Mouse (Mus musculus) forebrain, embryonic 14.5 days (tissue): ENCODE results near the gene Duox2. TPM values are rescaled to one million over a fixed set of nuclear protein-coding genes. Genes with fewer than 3 reads are reported as not detected.
A peak's percentile ranks its signal among the peaks of the same experiment; 100 is the strongest.
"Not testable (repeated sequence)": the region's sequence is repeated elsewhere in the genome, so short reads cannot be mapped to it uniquely, and the experiment has no call there.

ENCODE experiments used
- ATAC-seq: fragments of 200-750 bp; cut with Nextera tagmentation; 2 replicates; pipeline ENCODE4 v1.8.0; 2017; ENCODE audit warnings: mild to moderate bottlenecking, moderate library complexity
- DNase-seq: peaks from one replicate; pipeline ENCODE4 v3.0.0-alpha.2; 2015; ENCODE audit warnings: low spot score
- H3K27ac ChIP-seq: fragments of 300-500 bp; sonication (generic); 2 replicates; pipeline ENCODE4 v1.5.1; 2014; ENCODE audit warnings: low read depth, mild to moderate bottlenecking, control low read depth, low read length, moderate library complexity
- H3K27me3 ChIP-seq: fragments of 300-500 bp; sonication (generic); replicated peaks from 2 replicates; pipeline ENCODE4 v1.6.1; 2014; ENCODE audit warnings: low read length, control low read depth, mixed read lengths; ENCODE audit not compliant: control insufficient read depth, insufficient read depth
- H3K36me3 ChIP-seq: fragments of 300-500 bp; sonication (generic); 2 replicates; pipeline ENCODE4 v1.6.1; 2014; ENCODE audit warnings: low read length, control low read depth; ENCODE audit not compliant: control insufficient read depth, insufficient read depth
- H3K4me1 ChIP-seq: fragments of 300-500 bp; sonication (generic); 2 replicates; pipeline ENCODE4 v1.6.1; 2014; ENCODE audit warnings: antibody characterized with exemption, low read length, control low read depth; ENCODE audit not compliant: control insufficient read depth, insufficient read depth
- H3K4me2 ChIP-seq: fragments of 300-500 bp; sonication (generic); 2 replicates; pipeline ENCODE4 v1.6.1; 2014; ENCODE audit warnings: mild to moderate bottlenecking, control low read depth, low read length
- H3K4me3 ChIP-seq: fragments of 300-500 bp; sonication (generic); 2 replicates; pipeline ENCODE4 v1.5.1; 2014; ENCODE audit warnings: low read depth, low read length, control low read depth
- H3K9ac ChIP-seq: fragments of 300-500 bp; sonication (generic); 2 replicates; pipeline ENCODE4 v1.6.1; 2014; ENCODE audit warnings: mild to moderate bottlenecking, low read length, control low read depth, moderate library complexity
- H3K9me3 ChIP-seq: fragments of 300-500 bp; sonication (generic); replicated peaks from 2 replicates; pipeline ENCODE4 v1.6.1; 2016; ENCODE audit warnings: low read length, control low read depth, mixed read lengths; ENCODE audit not compliant: control insufficient read depth
- WGBS: fragments of 180-500 bp; shearing (Covaris S2); extraction: QIAGEN DNeasy Blood & Tissue Kit; methylation state at CpG from one replicate; pipeline ENCODE4 v1.1.7; 2014; 5-methylcytosine and 5-hydroxymethylcytosine counted together
- polyA plus RNA-seq: library from polyadenylated mRNA; unstranded; fragments of >200 nt; fragmentation: Nextera tagmentation; extraction: Ambion mirVana; gene quantifications from 2 replicates; pipeline ENCODE4 v1.2.1, GENCODE M21; 2014

The Duox2 gene
- not detected in 2 replicates for polyA plus RNA-seq

DNA sequence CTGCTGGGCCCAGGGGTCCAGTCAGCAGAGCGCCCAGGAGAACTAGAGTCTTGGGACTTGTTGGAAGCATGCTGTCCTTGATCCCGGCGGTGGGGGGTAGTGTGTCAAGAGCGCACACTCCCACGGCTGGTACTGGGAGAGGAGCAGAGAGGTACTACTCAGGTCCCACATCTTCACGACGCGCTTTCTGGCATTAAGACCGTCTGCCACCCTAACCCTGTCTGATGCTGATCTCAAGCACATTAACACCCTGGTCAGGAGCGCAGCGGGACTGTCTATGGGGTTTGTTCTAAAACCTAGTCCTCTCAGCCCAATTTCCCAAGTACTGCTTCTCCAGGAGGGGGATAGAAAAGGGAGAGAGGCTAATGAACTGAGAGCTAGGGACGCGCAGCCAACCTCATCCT lies at the start of gene Duox2:
TSS of gene Duox2 (minus strand) at position 354 of the 404 bp plus-strand sequence.
- no peak within 1 kb of the TSS for H3K9ac ChIP-seq
- no peaks in the 10 kb centered on the region for H3K9me3 ChIP-seq
- H3K27ac ChIP-seq: no peak within 1 kb of the TSS
- peak within 1 kb of the TSS; percentile 13; the same call in 1 of the 2 replicates for H3K4me3 ChIP-seq
- peaks cover 73% of the 10 kb centered on the region for H3K27me3 ChIP-seq
- H3K36me3 ChIP-seq: no peaks in the 10 kb centered on the region
- DNase-seq (no peak), ATAC-seq (no peak)
- peak within 1 kb of the TSS; percentile 39 for H3K4me2 ChIP-seq
- WGBS: under 1% methylated on average over 13 of the region's 13 CpGs
- peaks cover 21% of the 10 kb centered on the region for H3K4me1 ChIP-seq

DNA sequence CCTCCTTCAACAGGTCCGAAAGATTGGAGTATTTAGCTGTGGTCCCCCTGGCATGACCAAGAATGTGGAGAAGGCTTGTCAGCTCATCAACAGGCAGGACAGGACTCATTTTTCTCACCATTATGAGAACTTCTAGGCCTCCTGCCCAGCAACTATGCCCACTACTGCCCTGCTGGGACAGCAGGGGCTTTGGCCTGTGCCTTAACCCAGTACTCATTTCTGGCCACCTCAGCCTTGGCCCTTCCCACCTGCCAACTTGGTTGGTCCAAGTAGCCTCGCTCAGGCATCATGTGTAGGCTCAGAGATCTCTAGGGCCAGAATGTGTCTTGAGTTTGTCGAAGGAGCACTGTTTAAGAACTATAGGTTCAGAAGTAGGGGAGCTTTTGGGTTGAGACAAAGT lies 49.0 kb upstream of the Duox2 start:
- H3K4me2 ChIP-seq: no peak overlapping the region
- H3K36me3 ChIP-seq: no peaks in the 10 kb centered on the region
- 93% methylated on average over 3 of the region's 3 CpGs for WGBS
- peaks cover 32% of the 10 kb centered on the region for H3K4me1 ChIP-seq
- H3K27me3 ChIP-seq: no peaks in the 10 kb centered on the region
- no peak overlapping the region for H3K4me3 ChIP-seq
- no peak for ATAC-seq
- DNase-seq: no peak
- H3K9ac ChIP-seq: no peak overlapping the region
- no peak overlapping the region for H3K27ac ChIP-seq
- H3K9me3 ChIP-seq: no peaks in the 10 kb centered on the region

DNA sequence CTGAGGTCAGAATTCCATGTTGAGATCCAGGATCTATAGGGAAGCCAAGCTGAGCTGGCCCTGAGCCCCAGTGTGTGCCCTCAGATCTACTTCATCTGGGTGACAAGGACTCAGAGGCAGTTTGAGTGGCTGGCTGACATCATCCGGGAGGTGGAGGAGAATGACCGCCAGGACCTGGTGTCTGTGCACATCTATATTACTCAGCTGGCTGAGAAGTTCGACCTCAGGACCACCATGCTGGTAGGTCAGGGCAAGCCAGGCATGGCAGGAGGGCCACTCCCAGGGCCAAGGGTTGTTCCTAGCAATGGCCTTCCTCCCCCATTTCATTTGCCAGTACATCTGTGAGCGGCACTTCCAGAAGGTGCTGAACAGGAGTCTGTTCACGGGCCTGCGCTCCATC lies 47.9 kb upstream of the Duox2 start:
- not testable (repeated sequence) for H3K36me3 ChIP-seq, H3K4me2 ChIP-seq, ATAC-seq, DNase-seq, H3K4me3 ChIP-seq, H3K27me3 ChIP-seq, H3K9ac ChIP-seq, H3K9me3 ChIP-seq, H3K27ac ChIP-seq
- WGBS: 88% methylated on average over 6 of the region's 6 CpGs
- H3K4me1 ChIP-seq: peaks cover 22% of the 10 kb centered on the region

DNA sequence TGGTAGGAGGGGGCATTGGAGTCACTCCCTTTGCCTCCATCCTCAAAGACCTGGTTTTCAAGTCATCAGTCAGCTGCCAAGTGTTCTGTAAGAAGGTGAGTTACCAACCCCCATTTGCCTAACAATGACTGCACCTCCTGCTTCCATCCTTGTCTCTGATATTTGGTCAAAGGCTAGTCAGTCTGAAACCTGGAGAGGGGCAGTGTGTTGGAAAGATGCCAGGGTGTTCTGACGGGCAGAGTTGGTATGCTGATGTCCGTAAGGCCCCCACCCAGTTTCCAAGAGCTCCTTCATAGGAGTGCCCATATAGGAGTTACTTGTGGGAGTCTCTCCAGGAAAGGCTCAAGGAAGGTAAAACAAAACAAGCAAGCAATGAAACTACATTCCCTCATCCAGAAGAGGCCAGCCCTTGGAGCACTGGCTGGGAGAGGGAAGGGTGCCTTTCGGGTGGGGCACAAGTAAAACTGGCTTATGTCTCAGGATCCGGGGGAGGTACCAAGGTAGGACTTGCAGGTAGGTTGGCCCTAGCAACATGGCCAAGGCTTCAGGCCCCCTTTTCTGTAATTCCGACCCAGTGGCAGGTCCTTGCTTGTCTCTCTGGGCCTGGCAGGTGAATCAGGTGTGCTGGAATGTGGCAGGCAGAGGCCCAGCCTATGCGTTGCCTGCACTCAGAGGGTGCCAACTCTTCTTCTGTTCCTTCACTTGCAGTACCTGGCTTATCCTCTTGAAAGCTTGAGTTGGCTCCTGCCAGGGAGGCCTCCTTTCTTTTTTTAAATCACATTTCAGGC lies 47.1 kb upstream of the Duox2 start:
- WGBS: 74% methylated on average over 6 of the region's 6 CpGs
- no peak overlapping the region for H3K27ac ChIP-seq
- no peak for DNase-seq

DNA sequence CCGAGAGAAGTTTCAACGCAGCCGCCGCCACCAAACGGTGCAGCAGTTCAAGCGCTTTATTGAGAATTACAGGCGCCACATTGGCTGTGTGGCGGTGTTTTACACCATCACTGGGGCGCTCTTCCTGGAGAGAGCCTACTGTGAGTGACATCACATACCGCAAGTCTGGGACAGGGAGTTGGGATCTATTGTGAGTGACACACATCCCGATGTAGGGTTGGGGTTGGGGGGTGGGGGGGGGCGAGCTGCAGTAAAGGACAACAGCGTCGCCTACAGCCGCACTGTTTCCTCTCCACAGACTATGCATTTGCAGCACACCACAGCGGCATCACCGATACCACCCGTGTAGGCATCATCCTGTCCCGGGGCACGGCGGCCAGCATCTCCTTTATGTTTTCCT lies 39.0 kb upstream of the Duox2 start:
- no peak for DNase-seq
- Histone ChIP-seq H3K4me1 (no peaks in the 10 kb centered on the region), H3K9me3 (no peaks in the 10 kb centered on the region), H3K9ac (no peak overlapping the region), H3K4me2 (0 out of 2 replicates have a peak overlapping the region, but pooled peaks have one; percentile 14), H3K36me3 (no peaks in the 10 kb centered on the region), H3K4me3 (peak overlapping the region; percentile 5; the same call in 1 of the 2 replicates), H3K27me3 (no peaks in the 10 kb centered on the region), H3K27ac (no peak overlapping the region)
- ATAC-seq: no peak
- 63% methylated on average over 21 of the region's 21 CpGs for WGBS

More for the DNA sequence above, 47.1 kb upstream of the Duox2 start:
- H3K27me3 ChIP-seq: no peaks in the 10 kb centered on the region
- peaks cover 18% of the 10 kb centered on the region for H3K4me1 ChIP-seq
- no peaks in the 10 kb centered on the region for H3K9me3 ChIP-seq
- no peak overlapping the region for H3K9ac ChIP-seq
- ATAC-seq: no peak
- H3K36me3 ChIP-seq: no peaks in the 10 kb centered on the region
- no peak overlapping the region for H3K4me2 ChIP-seq
- H3K4me3 ChIP-seq: no peak overlapping the region

DNA sequence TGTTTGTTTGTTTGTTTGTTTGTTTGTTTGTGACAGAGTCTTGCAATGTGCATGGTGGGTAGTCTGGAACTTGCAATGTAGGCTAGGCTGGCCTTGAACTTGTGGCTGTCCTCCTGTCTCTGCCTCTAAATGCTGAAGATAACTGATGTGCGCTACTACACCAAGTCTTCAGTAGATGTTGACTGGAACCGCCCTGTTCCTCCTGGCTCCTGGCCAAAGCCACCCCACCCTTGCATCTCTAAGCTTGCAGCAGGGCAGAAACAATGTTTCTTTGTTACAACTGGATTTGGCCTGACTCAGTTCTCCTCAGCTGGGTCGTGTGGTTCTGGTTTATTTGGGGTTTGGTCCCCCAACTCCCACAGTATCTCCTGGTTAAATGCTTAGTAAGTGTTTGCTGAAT lies 35.9 kb upstream of the Duox2 start:
- H3K4me1 ChIP-seq: no peaks in the 10 kb centered on the region
- no peak overlapping the region for H3K4me3 ChIP-seq
- no peaks in the 10 kb centered on the region for H3K9me3 ChIP-seq
- DNase-seq (no peak), ATAC-seq (no peak)
- H3K4me2 ChIP-seq: no peak overlapping the region
- H3K9ac ChIP-seq: no peak overlapping the region
- WGBS: 62% methylated on average over 3 of the region's 3 CpGs
- no peaks in the 10 kb centered on the region for H3K27me3 ChIP-seq
- H3K27ac ChIP-seq: no peak overlapping the region
- no peaks in the 10 kb centered on the region for H3K36me3 ChIP-seq

DNA sequence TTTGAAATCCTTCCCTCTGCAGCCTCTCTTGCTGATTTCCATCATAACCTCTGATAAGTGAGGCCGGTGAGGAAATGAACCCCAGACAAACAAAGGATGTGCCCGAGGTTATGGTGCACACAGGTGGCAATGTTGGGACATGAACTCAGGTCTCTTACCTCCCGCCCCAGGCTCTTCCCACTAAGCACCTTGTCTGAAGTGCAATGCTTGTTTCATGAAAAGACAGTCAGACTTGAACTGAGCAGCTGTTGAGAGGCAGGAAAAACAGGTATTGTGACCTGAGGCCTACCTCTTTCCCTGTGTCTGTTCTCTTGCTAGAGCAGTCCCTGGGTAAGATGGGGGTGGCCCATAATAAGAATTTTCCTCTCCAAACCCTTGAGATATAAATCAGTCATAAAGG lies 34.0 kb upstream of the Duox2 start:
- DNase-seq (no peak), ATAC-seq (no peak)
- Histone ChIP-seq H3K36me3 (no peaks in the 10 kb centered on the region), H3K4me3 (no peak overlapping the region), H3K27ac (no peak overlapping the region), H3K27me3 (no peaks in the 10 kb centered on the region), H3K4me2 (no peak overlapping the region), H3K9me3 (no peaks in the 10 kb centered on the region), H3K9ac (no peak overlapping the region), H3K4me1 (no peaks in the 10 kb centered on the region)
- WGBS: 93% methylated on average over 3 of the region's 3 CpGs

DNA sequence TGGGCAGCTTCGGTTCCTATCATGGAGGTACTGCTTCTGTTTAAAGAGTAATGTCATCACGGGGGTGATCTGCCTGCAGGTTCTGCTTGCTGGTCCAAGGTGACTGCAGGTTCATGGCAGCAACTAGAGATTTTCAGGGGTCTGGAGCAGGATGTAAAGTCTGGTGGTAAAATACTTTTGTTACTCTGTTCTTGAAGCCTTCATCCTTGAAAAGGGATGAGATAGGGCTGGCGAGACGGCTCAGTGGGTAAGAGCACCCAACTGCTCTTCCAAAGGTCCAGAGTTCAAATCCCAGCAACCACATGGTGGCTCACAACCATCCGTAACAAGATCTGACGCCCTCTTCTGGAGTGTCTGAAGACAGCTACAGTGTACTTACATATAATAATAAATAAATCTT lies 32.1 kb upstream of the Duox2 start:
- not testable (repeated sequence) for H3K4me1 ChIP-seq, H3K9me3 ChIP-seq, ATAC-seq, DNase-seq, H3K36me3 ChIP-seq, H3K4me3 ChIP-seq, H3K27me3 ChIP-seq, H3K27ac ChIP-seq, H3K9ac ChIP-seq, H3K4me2 ChIP-seq
- WGBS: 84% methylated on average over 5 of the region's 6 CpGs

DNA sequence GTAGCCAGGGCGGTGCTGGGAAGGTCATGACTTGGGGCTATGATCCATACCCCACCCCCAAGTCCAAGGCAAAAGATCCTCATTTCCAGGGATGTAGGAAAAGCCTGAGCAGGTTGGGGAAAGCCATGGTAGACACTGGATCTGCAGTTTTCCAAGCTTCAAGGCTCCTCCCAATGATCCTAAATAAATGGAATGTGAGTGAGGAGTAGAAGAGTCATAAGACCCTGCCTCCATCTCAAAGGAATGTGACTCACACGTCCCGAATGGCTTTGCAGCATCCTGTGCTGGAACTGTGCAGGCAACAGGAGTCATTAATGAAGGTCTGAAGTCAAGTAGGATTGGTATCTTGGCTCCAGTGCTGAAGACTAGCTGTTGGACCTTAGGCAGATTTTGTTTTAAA lies 29.7 kb upstream of the Duox2 start:
- no peak overlapping the region for H3K27ac ChIP-seq
- no peak overlapping the region for H3K4me3 ChIP-seq
- no peaks in the 10 kb centered on the region for H3K4me1 ChIP-seq
- H3K4me2 ChIP-seq: no peak overlapping the region
- H3K9ac ChIP-seq: no peak overlapping the region
- DNase-seq (no peak), ATAC-seq (no peak)
- H3K27me3 ChIP-seq: no peaks in the 10 kb centered on the region
- H3K36me3 ChIP-seq: no peaks in the 10 kb centered on the region
- H3K9me3 ChIP-seq: no peaks in the 10 kb centered on the region
- 83% methylated on average over 3 of the region's 3 CpGs for WGBS
